Mouse (Mus musculus): ENCODE data around the gene Trappc13. TPM values are rescaled to one million over a fixed set of nuclear protein-coding genes. Genes with fewer than 3 reads are reported as not detected.

The Trappc13 gene
- 10 to 100 TPM; 30.0 to 34.9 TPM for total RNA-seq (2023)

DNA sequence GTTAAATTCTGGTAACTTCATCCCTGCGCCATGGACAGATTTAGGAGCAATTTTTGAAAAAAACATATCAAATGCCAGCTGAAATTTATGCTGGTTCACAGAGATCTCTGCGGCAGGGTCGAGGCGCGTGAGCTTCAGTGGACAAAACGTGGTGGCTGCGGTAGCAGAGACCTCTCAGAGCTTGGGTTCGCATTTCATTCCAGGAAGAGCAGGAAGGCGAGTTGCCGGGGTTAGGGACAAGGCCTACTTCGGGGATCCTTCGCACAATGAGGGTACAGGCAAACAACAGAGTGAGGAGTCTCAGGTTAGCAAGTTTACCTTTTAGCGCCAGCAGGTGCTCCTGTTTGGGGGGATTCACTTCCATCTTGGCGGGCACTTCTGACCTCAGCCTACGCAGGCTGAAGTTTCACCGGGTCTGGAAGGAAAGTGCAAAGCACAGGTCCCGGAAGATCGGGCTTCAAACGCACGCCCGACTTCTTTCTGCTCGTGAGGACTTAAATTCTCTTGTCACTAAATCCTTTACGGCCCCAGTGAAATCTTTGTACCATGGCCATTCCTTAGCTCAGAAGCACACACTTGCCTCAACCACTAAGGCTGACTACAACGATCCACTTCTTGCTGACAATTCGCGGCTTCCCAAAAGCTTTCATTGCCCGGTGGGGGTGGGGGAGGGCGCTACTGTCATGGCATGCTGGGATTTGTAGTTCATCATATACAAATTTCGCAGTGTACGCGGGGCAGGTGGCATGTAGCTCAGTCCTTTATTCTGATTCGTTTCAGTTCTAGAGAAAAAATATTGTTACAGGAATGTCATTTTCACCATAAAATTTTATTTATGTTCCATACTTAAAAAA, at the start of gene Trappc13:
Trappc13 (minus strand) TSS at position 674 of the 854 bp plus-strand sequence.

DNA sequence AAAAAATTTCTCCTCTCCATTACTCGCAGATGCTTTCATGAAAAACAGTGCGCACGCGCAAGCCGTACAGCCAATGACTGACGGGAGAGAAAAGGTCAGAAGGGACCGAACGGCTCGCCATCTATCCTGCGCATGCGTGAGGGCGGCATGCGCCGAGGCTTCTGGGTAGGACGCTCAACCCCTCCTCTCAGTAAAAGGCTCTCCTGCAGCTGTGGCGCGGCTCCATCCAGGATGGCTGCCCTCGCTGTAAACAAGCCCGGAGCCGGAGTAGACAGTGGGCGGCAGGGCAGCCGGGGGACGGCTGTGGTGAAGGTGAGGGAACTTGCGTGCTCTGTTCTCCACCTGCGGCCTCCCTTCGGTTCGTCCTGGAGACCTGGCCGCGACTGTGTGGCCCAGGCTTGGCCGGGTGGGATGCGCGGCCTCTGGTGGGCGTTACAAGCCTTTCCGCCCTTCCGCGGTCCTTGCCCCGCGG, 417 bp upstream of the Trappc13 start, which contains the start of gene Trim23:
Trim23 (plus strand) TSS at position 148 of the 472 bp plus-strand sequence.

DNA sequence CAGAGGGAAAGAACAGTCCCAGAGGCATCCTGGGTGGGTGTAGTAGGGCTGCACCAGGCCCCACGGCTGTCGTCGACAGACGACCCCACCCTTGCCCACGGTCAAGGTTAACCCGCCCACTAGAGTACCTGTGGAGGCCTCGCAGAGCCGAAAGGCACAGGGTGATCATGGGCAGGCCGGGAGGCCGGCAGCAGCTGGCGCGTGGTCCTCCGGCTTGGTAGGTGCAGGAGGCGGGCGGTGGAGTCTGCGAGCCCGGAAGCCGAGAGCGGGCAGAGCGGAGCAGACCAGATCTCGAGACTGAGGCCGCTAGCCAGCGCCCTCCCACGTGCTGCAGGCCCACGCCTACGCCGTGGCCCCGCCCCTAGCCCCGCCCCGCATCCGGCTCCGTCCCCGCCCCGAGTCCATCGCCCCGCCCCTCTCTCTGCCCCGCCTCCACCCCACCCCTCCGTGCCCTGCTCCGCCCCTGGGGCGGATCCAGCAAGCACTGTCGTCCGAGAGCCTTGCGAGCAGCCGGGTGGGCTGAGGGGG, 68.9 kb downstream of the Trappc13 start, which contains the start of the genes Nln and Sgtb:
Nln (minus strand) TSS at position 327 of the 528 bp plus-strand sequence.
Sgtb (plus strand) TSS at position 454 of the 528 bp plus-strand sequence.

Other genes starting within 250 kb of the Trappc13 start
- gene Nln, start 68.9 kb downstream of the Trappc13 start, total RNA-seq (2023): 10 to 100 TPM; 16.5 to 20.6 TPM
- gene Sgtb, start 68.7 kb downstream of the Trappc13 start, total RNA-seq (2023): not detected
- 10 to 100 TPM; 12.9 to 17.6 TPM for gene Trim23, start 328 bp upstream of the Trappc13 start, total RNA-seq (2023)
- 1 to 10 TPM; 8.7 to 10.0 TPM for gene Cenpk, start 50.1 kb upstream of the Trappc13 start, total RNA-seq (2023)
- gene Ppwd1, start 50.4 kb upstream of the Trappc13 start, total RNA-seq (2023): 10 to 100 TPM; 41.3 to 41.8 TPM
- 10 to 100 TPM; 20.6 to 22.8 TPM for gene Adamts6, start 109.4 kb upstream of the Trappc13 start, total RNA-seq (2023)

Data from B cell, adult 67 days (primary cell).